Mouse (Mus musculus) midbrain, embryonic 10.5 days (tissue): ENCODE measurements around the gene Tenm4. TPM values are rescaled to one million over a fixed set of nuclear protein-coding genes. Genes with fewer than 3 reads are reported as not detected.

Experiments
- DNase-seq: peaks from one replicate; pipeline ENCODE4 v3.0.0-alpha.2; 2017; ENCODE audit warnings: low spot score
- H3K27ac ChIP-seq: fragments of 300-500 bp; sonication (generic); replicated peaks from 2 replicates; pipeline ENCODE4 v1.5.1; 2016; ENCODE audit warnings: mild to moderate bottlenecking
- H3K27me3 ChIP-seq: fragments of 300-500 bp; sonication (generic); 2 replicates; pipeline ENCODE4 v1.6.1; 2016; ENCODE audit warnings: low read depth, mild to moderate bottlenecking; ENCODE audit not compliant: poor library complexity, severe bottlenecking
- H3K36me3 ChIP-seq: fragments of 300-500 bp; sonication (generic); 2 replicates; pipeline ENCODE4 v1.6.1; 2016; ENCODE audit warnings: mild to moderate bottlenecking, moderate library complexity
- H3K4me1 ChIP-seq: fragments of 300-500 bp; sonication (generic); 2 replicates; pipeline ENCODE4 v1.6.1; 2016
- H3K4me3 ChIP-seq: fragments of 300-500 bp; sonication (generic); 2 replicates; pipeline ENCODE4 v1.5.1; 2016; ENCODE audit warnings: mild to moderate bottlenecking, moderate library complexity
- H3K9me3 ChIP-seq: fragments of 300-500 bp; sonication (generic); replicated peaks from 2 replicates; pipeline ENCODE4 v1.6.1; 2016; ENCODE audit warnings: mild to moderate bottlenecking
- WGBS: fragments of 180-500 bp; shearing (Covaris S2); methylation state at CpG from one replicate; pipeline ENCODE4 v1.1.7; 2016; 5-methylcytosine and 5-hydroxymethylcytosine counted together
- polyA plus RNA-seq: library from polyadenylated mRNA; unstranded; fragments of >200 nt; fragmentation: Nextera tagmentation; extraction: Ambion mirVana; gene quantifications from 2 replicates; pipeline ENCODE4 v1.2.1, GENCODE M21; 2016

The Tenm4 gene
- polyA plus RNA-seq, 1 experiment from 2014 or later = 27.4 TPM

DNA sequence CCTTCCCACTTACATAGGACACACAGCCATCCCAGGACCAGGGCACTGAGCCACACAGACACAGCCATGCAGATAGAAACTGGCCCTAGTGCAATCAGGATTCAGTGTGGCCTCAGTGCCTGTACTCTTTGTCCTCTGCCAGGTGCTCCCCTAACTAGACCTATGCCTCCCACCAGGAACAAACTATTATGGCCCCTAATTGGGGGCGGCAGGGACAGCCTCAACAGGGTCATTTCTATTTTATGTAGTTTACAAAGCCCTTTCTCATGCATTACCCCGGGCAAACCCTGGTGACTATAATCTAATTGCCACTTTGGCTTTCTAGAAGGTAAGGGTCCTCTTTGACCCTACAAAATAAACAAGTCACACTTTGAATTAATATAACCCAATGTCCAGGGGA is 479.4 kb downstream of the Tenm4 start:
- 36% methylated on average over 2 of the region's 2 CpGs for WGBS
- no peak for DNase-seq
- Histone ChIP-seq H3K36me3 (no peaks in the 10 kb centered on the region), H3K27ac (no peak overlapping the region), H3K4me1 (peaks cover 99% of the 10 kb centered on the region), H3K9me3 (no peaks in the 10 kb centered on the region), H3K27me3 (peaks cover 97% of the 10 kb centered on the region), H3K4me3 (no peak overlapping the region)

DNA sequence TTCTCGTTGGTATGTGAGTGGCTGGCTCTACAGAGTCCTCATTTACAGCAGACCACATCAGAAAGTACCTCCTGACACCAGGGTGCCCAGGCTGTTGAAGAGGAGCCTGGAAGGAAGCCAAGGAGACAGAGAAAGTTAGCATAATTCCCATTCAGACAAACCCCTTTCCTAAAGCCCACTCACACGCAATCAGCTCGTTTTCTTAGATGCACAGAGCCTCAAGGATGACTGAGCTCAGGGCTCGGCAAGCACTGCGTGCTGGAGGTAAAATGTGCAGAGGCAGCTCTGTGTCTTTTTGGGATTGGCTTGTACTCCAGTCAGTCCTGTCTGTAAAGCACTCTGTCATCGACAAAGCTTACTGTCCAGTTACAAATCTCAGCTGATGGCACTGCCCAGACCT is 480.0 kb downstream of the Tenm4 start:
- DNase-seq = no peak
- Histone ChIP-seq H3K27ac (peak overlapping the region; percentile 78; the same call in 1 of the 2 replicates), H3K27me3 (peaks cover 95% of the 10 kb centered on the region), H3K4me1 (peaks cover 99% of the 10 kb centered on the region), H3K9me3 (no peaks in the 10 kb centered on the region), H3K4me3 (no peak overlapping the region), H3K36me3 (no peaks in the 10 kb centered on the region)
- 28% methylated on average over 6 of the region's 6 CpGs for WGBS

GRCm38 (mm10) chr7:96651626-96652341 is 480.7 kb downstream of the Tenm4 start:
- Histone ChIP-seq H3K4me1 (peaks cover 99% of the 10 kb centered on the region), H3K4me3 (no peak overlapping the region), H3K27me3 (peaks cover 95% of the 10 kb centered on the region), H3K27ac (peak overlapping the region; percentile 78), H3K36me3 (no peaks in the 10 kb centered on the region), H3K9me3 (no peaks in the 10 kb centered on the region)
- DNase-seq = no peak
- 33% methylated on average over 6 of the region's 6 CpGs for WGBS

DNA sequence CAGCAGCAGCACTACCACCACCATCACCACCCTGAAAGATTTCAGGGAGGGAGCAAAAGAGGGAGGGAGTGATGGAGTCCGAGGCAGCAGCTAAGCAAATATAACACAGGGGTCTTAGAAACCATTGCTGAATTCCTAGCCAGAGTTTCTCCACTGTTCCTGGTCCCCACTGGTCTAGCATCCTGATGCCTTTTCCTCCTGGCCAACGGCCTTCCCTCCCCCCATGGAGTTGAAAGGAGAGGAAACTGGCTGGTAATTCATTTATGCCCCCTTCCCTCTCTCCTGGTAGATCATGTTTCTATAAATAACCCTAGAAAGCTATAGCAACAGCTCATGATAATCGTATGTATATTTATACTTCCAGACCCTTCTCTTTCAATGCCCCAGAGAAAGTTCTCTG is 481.8 kb downstream of the Tenm4 start:
- peak overlapping the region; percentile 78; the same call in 1 of the 2 replicates for H3K27ac ChIP-seq
- DNase-seq = no peak
- H3K27me3 ChIP-seq = peaks cover 96% of the 10 kb centered on the region

DNA sequence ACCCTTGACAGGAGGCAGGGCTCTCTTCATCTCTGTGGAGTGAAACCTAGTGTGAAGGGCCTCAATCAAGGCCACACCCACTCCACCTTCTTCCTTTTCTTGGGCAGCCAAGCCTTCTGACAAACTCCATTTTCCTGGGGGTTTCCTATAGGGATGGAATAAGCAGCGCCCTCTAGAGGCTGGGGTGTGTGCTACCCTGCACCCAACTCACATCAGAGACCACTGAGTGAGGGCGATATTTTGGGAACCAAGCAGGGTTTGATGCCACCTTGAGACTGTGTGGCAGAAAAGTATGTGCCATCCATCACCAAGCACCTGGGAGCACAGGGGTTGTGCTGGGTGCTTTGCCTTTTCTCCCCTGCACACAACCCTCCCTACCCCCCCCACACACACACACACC is 483.2 kb downstream of the Tenm4 start:
- no peaks in the 10 kb centered on the region for H3K36me3 ChIP-seq
- H3K27ac ChIP-seq = peak overlapping the region; percentile 72
- H3K4me1 ChIP-seq = peaks cover 98% of the 10 kb centered on the region
- WGBS = 41% methylated on average over 2 of the region's 2 CpGs
- DNase-seq = no peak
- no peaks in the 10 kb centered on the region for H3K9me3 ChIP-seq
- H3K27me3 ChIP-seq = peaks cover 96% of the 10 kb centered on the region
- H3K4me3 ChIP-seq = no peak overlapping the region

More for the DNA sequence above, 481.8 kb downstream of the Tenm4 start:
- Histone ChIP-seq H3K36me3 (no peaks in the 10 kb centered on the region), H3K4me1 (peaks cover 99% of the 10 kb centered on the region), H3K4me3 (no peak overlapping the region), H3K9me3 (no peaks in the 10 kb centered on the region)
- WGBS = 39% methylated on average over 3 of the region's 3 CpGs

GRCm38 (mm10) chr7:96655096-96655716 is 484.2 kb downstream of the Tenm4 start:
- Histone ChIP-seq H3K9me3 (no peaks in the 10 kb centered on the region), H3K4me3 (no peak overlapping the region), H3K27ac (peak overlapping the region; percentile 72), H3K4me1 (peaks cover 97% of the 10 kb centered on the region), H3K36me3 (no peaks in the 10 kb centered on the region), H3K27me3 (peaks cover 96% of the 10 kb centered on the region)
- WGBS = 19% methylated on average over 3 of the region's 3 CpGs
- no peak for DNase-seq

DNA sequence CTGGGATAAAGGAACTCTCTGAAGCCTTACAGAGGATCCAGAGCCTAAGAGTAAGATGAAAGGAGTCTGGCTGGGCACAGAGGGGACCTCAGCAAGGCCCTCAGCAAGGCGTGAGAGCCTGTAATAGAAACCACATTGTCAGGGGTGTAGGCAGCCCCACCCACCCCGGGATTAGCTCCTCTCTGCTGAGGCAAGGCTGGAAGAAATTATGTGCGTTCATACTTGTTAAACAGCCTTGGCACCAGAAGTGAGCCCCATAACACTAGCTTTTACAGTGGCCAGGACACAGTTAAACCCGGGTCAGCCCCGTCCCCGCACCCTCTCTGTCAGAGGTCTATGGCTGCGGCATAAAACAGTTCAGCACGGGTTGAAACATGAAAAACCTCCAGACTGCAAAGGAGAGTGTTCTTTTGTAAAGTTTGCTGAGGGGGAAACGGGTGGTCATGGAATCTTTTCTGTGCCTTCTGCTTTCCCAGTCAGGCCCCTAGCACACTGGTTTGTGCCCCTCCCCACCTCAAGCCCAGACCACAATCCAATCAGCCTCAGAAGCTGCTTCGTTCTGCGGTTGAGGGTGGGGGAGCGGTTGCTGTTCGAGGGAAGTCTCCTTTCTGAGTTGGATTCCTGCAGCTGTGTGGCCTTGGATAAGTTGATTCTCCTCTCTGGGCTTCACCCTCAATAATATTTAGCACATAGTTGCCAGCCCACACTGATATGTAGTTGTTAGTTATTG is 486.2 kb downstream of the Tenm4 start:
- no peaks in the 10 kb centered on the region for H3K9me3 ChIP-seq
- peaks cover 97% of the 10 kb centered on the region for H3K4me1 ChIP-seq
- DNase-seq = no peak
- H3K4me3 ChIP-seq = 0 out of 2 replicates have a peak overlapping the region, but pooled peaks have one; percentile 4
- H3K36me3 ChIP-seq = 0 out of 2 replicates have a peak, but pooled peaks cover 2% of the 10 kb centered on the region
- WGBS = 7% methylated on average over 13 of the region's 13 CpGs
- peaks cover 95% of the 10 kb centered on the region for H3K27me3 ChIP-seq
- H3K27ac ChIP-seq = peak overlapping the region; percentile 71

DNA sequence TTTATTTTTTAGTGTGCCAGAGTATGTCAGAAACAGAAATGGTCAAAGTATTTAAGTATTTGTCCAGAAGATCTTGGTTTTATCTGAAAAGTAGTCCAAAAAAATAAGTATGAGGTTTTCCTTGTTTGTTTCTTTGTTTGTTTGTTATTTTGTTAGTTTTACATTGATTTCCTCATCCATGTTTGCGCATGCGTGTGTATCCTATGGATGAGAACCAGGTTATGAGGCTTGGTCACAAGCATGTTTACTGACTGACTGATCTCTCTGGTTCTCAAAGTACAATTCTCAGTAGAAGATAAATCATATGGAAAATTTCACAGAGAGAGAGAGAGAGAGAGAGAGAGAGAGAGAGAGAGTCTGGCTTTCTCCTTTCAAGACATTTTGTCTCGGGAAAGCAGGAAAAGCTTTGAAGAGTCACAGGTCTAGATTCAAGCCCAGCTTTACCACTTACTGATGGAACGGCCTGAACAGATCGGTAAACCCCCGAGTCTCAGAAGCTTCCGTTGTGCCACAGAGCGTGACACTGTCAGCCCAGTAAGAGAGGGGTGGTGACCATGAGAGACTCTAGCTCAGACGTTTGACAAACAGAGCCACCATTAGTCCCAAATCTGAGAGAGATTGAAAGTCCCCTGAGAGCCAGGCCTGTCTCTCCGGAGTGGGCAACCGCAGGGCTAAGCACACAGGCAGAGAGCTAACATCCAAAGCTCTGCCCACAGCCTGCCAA is 487.0 kb downstream of the Tenm4 start:
- Histone ChIP-seq H3K4me1 (peaks cover 97% of the 10 kb centered on the region), H3K27ac (peak overlapping the region; percentile 57), H3K4me3 (no peak overlapping the region), H3K36me3 (0 out of 2 replicates have a peak, but pooled peaks cover 2% of the 10 kb centered on the region), H3K9me3 (no peaks in the 10 kb centered on the region), H3K27me3 (peaks cover 95% of the 10 kb centered on the region)
- no peak for DNase-seq
- WGBS = 52% methylated on average over 11 of the region's 11 CpGs

DNA sequence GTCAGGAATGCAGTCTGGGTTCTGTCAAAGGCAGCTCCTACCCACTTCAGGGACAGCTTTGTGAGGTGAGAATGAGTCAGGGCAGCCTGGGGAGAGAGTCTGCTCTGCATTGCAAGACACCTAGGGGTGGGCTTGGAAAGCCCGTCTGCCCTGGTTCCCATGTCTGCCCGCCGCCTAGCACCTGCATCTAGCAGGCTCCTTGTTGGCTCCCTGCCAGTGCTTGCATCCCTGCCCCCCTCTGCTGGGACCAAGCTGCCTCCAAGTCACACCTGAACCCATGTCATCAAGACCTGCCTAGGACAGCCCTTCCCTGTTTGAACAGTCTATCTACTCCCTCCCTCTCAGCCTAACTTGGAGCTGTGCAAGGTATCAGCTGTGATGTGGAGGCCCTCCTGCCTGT is 489.9 kb downstream of the Tenm4 start:
- Histone ChIP-seq H3K27ac (peak overlapping the region; percentile 65), H3K4me1 (peaks cover 85% of the 10 kb centered on the region), H3K4me3 (no peak overlapping the region), H3K36me3 (0 out of 2 replicates have a peak, but pooled peaks cover 2% of the 10 kb centered on the region), H3K9me3 (no peaks in the 10 kb centered on the region), H3K27me3 (peaks cover 90% of the 10 kb centered on the region)
- WGBS = 80% methylated on average over 3 of the region's 3 CpGs
- DNase-seq = no peak

DNA sequence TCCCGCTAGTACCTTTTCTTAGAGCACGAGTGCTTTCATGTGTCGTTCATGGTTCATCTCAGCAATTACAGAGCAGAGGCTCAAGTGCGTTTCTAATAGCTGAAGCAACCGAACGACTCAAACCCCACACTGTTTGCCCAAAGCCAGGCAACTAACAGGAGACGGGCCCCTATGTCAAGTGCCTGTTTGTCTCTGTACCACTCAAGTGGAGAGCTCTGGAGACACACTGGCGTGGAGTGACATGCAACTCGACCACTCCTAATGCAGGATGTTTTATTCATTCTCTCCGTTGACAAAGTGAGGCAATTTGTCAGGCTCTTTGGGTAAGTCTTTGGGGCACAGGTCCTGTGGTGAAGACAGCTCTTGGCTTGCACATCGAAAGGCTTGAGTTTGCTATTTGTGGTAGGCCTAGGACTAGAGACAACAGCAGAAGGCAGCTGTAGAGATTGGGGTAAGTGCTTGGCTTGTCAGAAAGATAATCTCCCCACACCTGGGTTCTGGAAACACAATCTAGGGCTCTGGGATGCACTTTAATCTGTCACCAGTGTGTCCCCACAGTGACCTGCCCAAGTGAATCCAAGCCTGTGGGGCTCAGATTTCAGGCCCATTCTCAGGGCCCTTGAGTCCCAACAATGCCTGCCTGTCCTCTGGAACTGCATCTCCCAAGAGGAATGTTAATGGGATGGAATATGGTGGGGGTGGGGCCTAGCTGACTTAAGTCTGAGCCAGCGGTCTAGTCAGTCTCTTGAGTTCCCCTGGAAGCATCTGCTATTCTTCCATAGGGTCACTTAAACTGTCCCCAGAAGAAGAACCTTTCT is 490.5 kb downstream of the Tenm4 start:
- Histone ChIP-seq H3K27me3 (peaks cover 90% of the 10 kb centered on the region), H3K9me3 (no peaks in the 10 kb centered on the region), H3K27ac (peak overlapping the region; percentile 65), H3K4me1 (peaks cover 78% of the 10 kb centered on the region), H3K4me3 (no peak overlapping the region), H3K36me3 (0 out of 2 replicates have a peak, but pooled peaks cover 2% of the 10 kb centered on the region)
- WGBS = 59% methylated on average over 12 of the region's 12 CpGs
- DNase-seq = no peak

GRCm38 (mm10) chr7:96663336-96663735 is 492.3 kb downstream of the Tenm4 start:
- 78% methylated on average over 7 of the region's 7 CpGs for WGBS
- DNase-seq = no peak

More at GRCm38 (mm10) chr7:96663336-96663735, 492.3 kb downstream of the Tenm4 start:
- H3K4me3 ChIP-seq = no peak overlapping the region
- H3K27me3 ChIP-seq = peaks cover 90% of the 10 kb centered on the region
- H3K36me3 ChIP-seq = 0 out of 2 replicates have a peak, but pooled peaks cover 2% of the 10 kb centered on the region
- peaks cover 76% of the 10 kb centered on the region for H3K4me1 ChIP-seq
- H3K9me3 ChIP-seq = no peaks in the 10 kb centered on the region
- H3K27ac ChIP-seq = peak overlapping the region; percentile 69
